8 mouse cellular contexts compared by ENCODE assay signal in genomic region chr8:82773332-82774092, GRCm38 (mm10). TPM values are rescaled to one million over a fixed set of nuclear protein-coding genes. Genes with fewer than 3 reads are reported as not detected.
DNase-seq lines count a peak whose midpoint lies in the region; ATAC-seq and TF ChIP-seq lines count a peak whose summit lies in the region.

No protein-coding gene starts in this region.

- peak overlapping the region; percentile 89 for H3K9ac ChIP-seq in heart, adult 2 months (ENCODE audit: low read depth, low read length)
- peak overlapping the region; percentile 89 for H3K9ac ChIP-seq in embryonic facial prominence, embryonic 15.5 days
- H3K9ac ChIP-seq in intestine, embryonic 15.5 days, result peak overlapping the region; percentile 94

- H3K27me3 ChIP-seq in heart, adult 2 months (ENCODE audit: control insufficient read depth, insufficient read depth, low read length), result no peaks in the 10 kb centered on the region
- H3K27me3 ChIP-seq in embryonic facial prominence, embryonic 15.5 days, result no peaks in the 10 kb centered on the region
- no peaks in the 10 kb centered on the region for H3K27me3 ChIP-seq in intestine, embryonic 15.5 days (replicated peaks)
- H3K27me3 ChIP-seq in midbrain, embryonic 10.5 days (ENCODE audit: low read depth, poor library complexity, severe bottlenecking), result no peaks in the 10 kb centered on the region

- TF ChIP-seq EP300 in heart, adult 2 months (IDR thresholded peaks at IDR 0.05; ENCODE audit: insufficient read depth, low read depth, low read length), result no peak

- peak overlapping the region; percentile 82 for H3K4me3 ChIP-seq in heart, adult 2 months
- peak overlapping the region; percentile 94 for H3K4me3 ChIP-seq in embryonic facial prominence, embryonic 15.5 days (replicated peaks)
- peak overlapping the region; percentile 90 for H3K4me3 ChIP-seq in intestine, embryonic 15.5 days (replicated peaks)
- H3K4me3 ChIP-seq in midbrain, embryonic 10.5 days, result peak overlapping the region; percentile 88

- H3K4me2 ChIP-seq in embryonic facial prominence, embryonic 15.5 days (replicated peaks), result peak overlapping the region; percentile 68
- H3K4me2 ChIP-seq in intestine, embryonic 15.5 days (replicated peaks), result peak overlapping the region; percentile 71

- peak overlapping the region; percentile 94 for H3K27ac ChIP-seq in heart, adult 2 months
- H3K27ac ChIP-seq in embryonic facial prominence, embryonic 15.5 days (replicated peaks), result peak overlapping the region; percentile 88
- peak overlapping the region; percentile 78 for H3K27ac ChIP-seq in intestine, embryonic 15.5 days
- peak overlapping the region; percentile 93 for H3K27ac ChIP-seq in midbrain, embryonic 10.5 days (replicated peaks)

- TF ChIP-seq CTCF in heart, adult 2 months (IDR thresholded peaks at IDR 0.05), result no peak

- no peak for TF ChIP-seq POLR2A in heart, adult 2 months (IDR thresholded peaks at IDR 0.05; ENCODE audit: insufficient read depth, low read depth, low read length)

- intact Hi-C loops in heart, adult 2 months (cut with DNase I), result no loop called here

- no peak; the same call in 1 of the 2 replicates for ATAC-seq in embryonic facial prominence, embryonic 15.5 days (ENCODE audit: insufficient number of reproducible peaks, low FRiP score, low TSS enrichment, low read depth)
- peak; percentile 62 for ATAC-seq in intestine, embryonic 15.5 days

- DNase-seq in heart, adult 2 months, result no peak
- no peak for DNase-seq in heart, adult 9 months (ENCODE audit: low spot score in 2 of 2)
- DNase-seq in CD4-positive, CD25-positive, alpha-beta regulatory T cell, adult 2 months (ENCODE audit: low read depth, low spot score), result peak; percentile 37
- DNase-seq in midbrain, embryonic 10.5 days (ENCODE audit: low spot score), result no peak
- no peak for DNase-seq in cerebellum, adult 18-20 months
- no peak for DNase-seq in frontal cortex, postnatal 36 days (ENCODE audit: low spot score in 2 of 2)

- peaks cover 3% of the 10 kb centered on the region for H3K4me1 ChIP-seq in heart, adult 2 months (ENCODE audit: control insufficient read depth, insufficient read depth, low read length)
- peaks cover 7% of the 10 kb centered on the region; the same call in 1 of the 2 replicates for H3K4me1 ChIP-seq in embryonic facial prominence, embryonic 15.5 days
- no peaks in the 10 kb centered on the region for H3K4me1 ChIP-seq in intestine, embryonic 15.5 days (replicated peaks)
- H3K4me1 ChIP-seq in midbrain, embryonic 10.5 days, result peaks cover 24% of the 10 kb centered on the region

- H3K36me3 ChIP-seq in heart, adult 2 months (ENCODE audit: control insufficient read depth, insufficient read depth, low read length), result no peaks in the 10 kb centered on the region; the same call in 1 of the 2 replicates
- peaks cover 25% of the 10 kb centered on the region for H3K36me3 ChIP-seq in embryonic facial prominence, embryonic 15.5 days
- peaks cover 7% of the 10 kb centered on the region for H3K36me3 ChIP-seq in intestine, embryonic 15.5 days
- H3K36me3 ChIP-seq in midbrain, embryonic 10.5 days, result peaks cover 44% of the 10 kb centered on the region

- WGBS in heart, adult 2 months, result 2% methylated on average over 35 of the region's 35 CpGs
- WGBS in embryonic facial prominence, embryonic 15.5 days, result 3% methylated on average over 35 of the region's 35 CpGs
- WGBS in intestine, embryonic 15.5 days, result 3% methylated on average over 35 of the region's 35 CpGs
- WGBS in midbrain, embryonic 10.5 days, result 5% methylated on average over 35 of the region's 35 CpGs

- no peaks in the 10 kb centered on the region for H3K9me3 ChIP-seq in embryonic facial prominence, embryonic 15.5 days (replicated peaks)
- H3K9me3 ChIP-seq in intestine, embryonic 15.5 days, result no peaks in the 10 kb centered on the region
- H3K9me3 ChIP-seq in midbrain, embryonic 10.5 days (replicated peaks), result no peaks in the 10 kb centered on the region

- H3K79me2 ChIP-seq in heart, adult 2 months (replicated peaks; ENCODE audit: control insufficient read depth, insufficient read depth, low read length), result peaks cover 1% of the 10 kb centered on the region; the same call in 1 of the 2 replicates

RNA-seq across cellular contexts. Expression of gene Zfp330, which starts 0.4 kb away (rescaled TPM):
- 10 to 100 TPM; 17.6 to 19.1 TPM for total RNA-seq in heart, adult 2 months (2021)
- 9.7 and 16.0 TPM in 2 replicates for polyA plus RNA-seq in heart, adult 2 months (2012; rRNA removed)
- 70.8 and 71.0 TPM in 2 replicates for polyA plus RNA-seq in embryonic facial prominence, embryonic 15.5 days (2015; fragmentation: Nextera tagmentation; extraction: Ambion mirVana)
- 61.1 and 63.7 TPM in 2 replicates for polyA plus RNA-seq in intestine, embryonic 15.5 days (2015; fragmentation: Nextera tagmentation; extraction: Ambion mirVana)
- 73.0 and 81.6 TPM in 2 replicates for polyA plus RNA-seq in midbrain, embryonic 10.5 days (2016; fragmentation: Nextera tagmentation; extraction: Ambion mirVana)
